Mouse (Mus musculus) CH12.LX (cell line): Measurements from ENCODE around the gene Trim54.

ENCODE experiments used
- CTCF ChIP-seq, 2 experiments: IDR thresholded peaks in 1 of 2; conservative IDR thresholded peaks in 1 of 2; 2 replicates each; pipeline ENCODE4 v1.5.1; 2011 to 2012; ENCODE audit warnings: low read depth in 2 of 2, low read length in 2 of 2, improper control_type of control experiment in 1 of 2, inconsistent platforms in 1 of 2, mild to moderate bottlenecking in 1 of 2, moderate library complexity in 1 of 2
- EP300 ChIP-seq: IDR thresholded peaks from 2 replicates; pipeline ENCODE4 v1.6.1; 2011; ENCODE audit warnings: low read length, improper control_type of control experiment
- GABPA ChIP-seq: IDR thresholded peaks from 2 replicates; pipeline ENCODE4 v1.6.1; 2012; ENCODE audit warnings: low read depth, low read length, improper control_type of control experiment, inconsistent platforms; ENCODE audit not compliant: insufficient replicate concordance
- HCFC1 ChIP-seq: IDR thresholded peaks from 2 replicates; pipeline ENCODE4 v1.6.1; 2012; ENCODE audit warnings: low read depth, mild to moderate bottlenecking, inconsistent platforms, low read length, improper control_type of control experiment
- KAT2A ChIP-seq: IDR thresholded peaks from 2 replicates; pipeline ENCODE4 v1.6.1; 2012; ENCODE audit warnings: low read length, improper control_type of control experiment, inconsistent platforms; ENCODE audit not compliant: insufficient replicate concordance
- MAFK ChIP-seq: IDR thresholded peaks from 2 replicates; pipeline ENCODE4 v1.6.1; 2011; ENCODE audit warnings: low read length, improper control_type of control experiment; ENCODE audit not compliant: insufficient replicate concordance
- MXI1 ChIP-seq: IDR thresholded peaks from 2 replicates; pipeline ENCODE4 v1.6.1; 2011; ENCODE audit warnings: mild to moderate bottlenecking, low read depth, low read length, improper control_type of control experiment
- NELFE ChIP-seq: IDR thresholded peaks from 2 replicates; pipeline ENCODE4 v1.6.1; 2011; ENCODE audit warnings: low read depth, low read length, improper control_type of control experiment
- POLR2A ChIP-seq: IDR thresholded peaks from 2 replicates; pipeline ENCODE4 v1.6.1; 2011; ENCODE audit warnings: low read depth, mild to moderate bottlenecking, improper control_type of control experiment, low read length
- POLR2AphosphoS2 ChIP-seq: IDR thresholded peaks from 2 replicates; pipeline ENCODE4 v1.6.1; 2011; ENCODE audit warnings: low read depth, low read length, improper control_type of control experiment
- TCF12 ChIP-seq: IDR thresholded peaks from 2 replicates; pipeline ENCODE4 v1.6.1; 2014; ENCODE audit warnings: low read depth, mild to moderate bottlenecking, inconsistent platforms, low read length, improper control_type of control experiment
- USF1 ChIP-seq: IDR thresholded peaks from 2 replicates; pipeline ENCODE4 v1.6.1; 2014; ENCODE audit warnings: low read depth, mild to moderate bottlenecking, inconsistent platforms, low read length, improper control_type of control experiment
- USF2 ChIP-seq: conservative IDR thresholded peaks from 2 replicates; pipeline ENCODE4 v1.6.1; 2011; ENCODE audit warnings: low read depth, low read length, improper control_type of control experiment
- ZMIZ1 ChIP-seq: IDR thresholded peaks from 2 replicates; pipeline ENCODE4 v1.6.1; 2012; ENCODE audit warnings: low read depth, mild to moderate bottlenecking, inconsistent platforms, low read length, improper control_type of control experiment

- no peak for TF ChIP-seq POLR2AphosphoS2
- TF ChIP-seq POLR2A: no peak
- 0 out of 2 replicates have a peak, but pooled peaks have one; percentile 15 for TF ChIP-seq EP300
- no peak for TF ChIP-seq USF2
- no peak for TF ChIP-seq NELFE
- no peak for TF ChIP-seq CTCF (conservative IDR thresholded peaks at IDR 0.05 in 1 of 2, IDR thresholded peaks at IDR 0.05 in 1 of 2; ENCODE audit: low read depth in 2 of 2, low read length in 2 of 2)
- TF ChIP-seq KAT2A: no peak
- TF ChIP-seq ZMIZ1: no peak
- no peak for TF ChIP-seq GABPA
- no peak for TF ChIP-seq USF1
- no peak for TF ChIP-seq TCF12
- no peak for TF ChIP-seq HCFC1
- TF ChIP-seq MAFK: no peak
- no peak for TF ChIP-seq MXI1
Measured at GRCm38 (mm10) chr5:31082935-31083625, 33.4 kb upstream of the Trim54 start.
